Mouse (Mus musculus): ENCODE data around the gene Ankrd10. TPM values are rescaled to one million over a fixed set of nuclear protein-coding genes. Genes with fewer than 3 reads are reported as not detected.

Ankrd10 gene
- total and polyA plus RNA-seq, 3 experiments = 70.4 to 74.8 TPM; not detected in 1

- no peak overlapping the region for H3K27ac ChIP-seq (ENCODE audit: control insufficient read depth, low read depth, low read length)
- H3K9me3 ChIP-seq (replicated peaks; ENCODE audit: insufficient read depth, low read length) = no peaks in the 10 kb centered on the region
- no peak overlapping the region for H3K4me3 ChIP-seq (ENCODE audit: control insufficient read depth in 1 of 2, insufficient read depth in 1 of 2, low read depth in 2 of 2, low read length in 2 of 2)
- TF ChIP-seq E2F4 (IDR thresholded peaks at IDR 0.05; ENCODE audit: borderline replicate concordance, low read depth, low read length) (no peak), MEF2A (IDR thresholded peaks at IDR 0.05; ENCODE audit: extremely low read depth, insufficient replicate concordance, low read depth, low read length, poor library complexity, severe bottlenecking) (no peak), MYC (IDR thresholded peaks at IDR 0.05; ENCODE audit: low read depth, low read length) (no peak), POLR2A (IDR thresholded peaks at IDR 0.05; ENCODE audit: control insufficient read depth in 1 of 2, insufficient read depth in 1 of 2, low read depth in 1 of 2, low read length in 2 of 2, poor library complexity in 1 of 2) (no peak), ZMIZ1 (IDR thresholded peaks at IDR 0.05; ENCODE audit: low read depth, low read length) (no peak), RAD21 (IDR thresholded peaks at IDR 0.05; ENCODE audit: low read depth, low read length) (no peak), ZNF384 (IDR thresholded peaks at IDR 0.05; ENCODE audit: low read depth, low read length) (no peak)
- H3K79me2 ChIP-seq (ENCODE audit: control insufficient read depth, insufficient read depth, low read length, poor library complexity) = no peaks in the 10 kb centered on the region
- DNase-seq (ENCODE audit: low read depth, low spot score) = no peak
- H3K36me3 ChIP-seq (ENCODE audit: control insufficient read depth in 1 of 2, insufficient read depth in 2 of 2, low read length in 2 of 2) = no peaks in the 10 kb centered on the region
- H3K9ac ChIP-seq (ENCODE audit: control insufficient read depth, low read depth, low read length, poor library complexity, severe bottlenecking) = no peak overlapping the region
- H3K27me3 ChIP-seq (ENCODE audit: control insufficient read depth in 1 of 2, insufficient read depth in 2 of 2, low read length in 2 of 2) = no peaks in the 10 kb centered on the region; a peak in 1 of 4 replicates
- no peaks in the 10 kb centered on the region for H3K4me1 ChIP-seq (ENCODE audit: control insufficient read depth in 1 of 2, insufficient read depth in 2 of 2, low read length in 2 of 2)
These were observed 60.5 kb downstream of the Ankrd10 start for GRCm38 (mm10) chr8:11574911-11575603.

DNA sequence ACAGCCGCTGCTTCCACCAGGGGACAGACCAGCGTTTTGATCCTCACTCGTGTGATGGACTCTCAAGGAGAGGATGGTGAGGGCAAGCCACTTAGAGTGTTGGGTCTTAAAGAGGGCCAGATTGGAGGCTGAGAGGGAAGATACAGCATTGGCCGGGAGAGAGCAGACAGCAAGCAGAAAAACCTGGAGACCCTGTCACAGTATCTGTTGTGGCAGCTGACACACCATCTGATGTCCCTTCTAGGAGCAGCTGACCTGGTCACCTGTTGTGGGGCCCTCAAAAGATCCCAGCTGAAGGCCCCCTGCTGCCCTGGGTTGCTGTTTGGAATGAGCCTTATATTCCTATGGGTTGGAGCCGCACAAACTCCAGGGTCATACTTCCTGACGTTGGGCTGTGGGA, 63.1 kb downstream of the Ankrd10 start:
- H3K27ac ChIP-seq (ENCODE audit: control insufficient read depth, low read depth, low read length) = no peak overlapping the region
- no peaks in the 10 kb centered on the region for H3K79me2 ChIP-seq (ENCODE audit: control insufficient read depth, insufficient read depth, low read length, poor library complexity)
- no peaks in the 10 kb centered on the region for H3K4me1 ChIP-seq (ENCODE audit: control insufficient read depth in 1 of 2, insufficient read depth in 2 of 2, low read length in 2 of 2)
- H3K36me3 ChIP-seq (ENCODE audit: control insufficient read depth in 1 of 2, insufficient read depth in 2 of 2, low read length in 2 of 2) = no peaks in the 10 kb centered on the region
- no peak overlapping the region for H3K4me3 ChIP-seq (ENCODE audit: control insufficient read depth in 1 of 2, insufficient read depth in 1 of 2, low read depth in 2 of 2, low read length in 2 of 2)
- no peak for DNase-seq (ENCODE audit: low read depth, low spot score)
- no peak overlapping the region for H3K9ac ChIP-seq (ENCODE audit: control insufficient read depth, low read depth, low read length, poor library complexity, severe bottlenecking)
- H3K27me3 ChIP-seq (ENCODE audit: control insufficient read depth in 1 of 2, insufficient read depth in 2 of 2, low read length in 2 of 2) = no peaks in the 10 kb centered on the region
- H3K9me3 ChIP-seq (replicated peaks; ENCODE audit: insufficient read depth, low read length) = no peaks in the 10 kb centered on the region
- no peak for TF ChIP-seq POLR2AphosphoS2 (IDR thresholded peaks at IDR 0.05; ENCODE audit: low read length)
- no peak for TF ChIP-seq EP300 (IDR thresholded peaks at IDR 0.05; ENCODE audit: low read depth in 1 of 2, low read length in 2 of 2)
- no peak for TF ChIP-seq TAL1 (IDR thresholded peaks at IDR 0.05; ENCODE audit: low read length)
- TF ChIP-seq POLR2A (IDR thresholded peaks at IDR 0.05; ENCODE audit: control insufficient read depth in 1 of 2, insufficient read depth in 1 of 2, low read depth in 1 of 2, low read length in 2 of 2, poor library complexity in 1 of 2) = no peak
- TF ChIP-seq USF2 (IDR thresholded peaks at IDR 0.05; ENCODE audit: borderline replicate concordance in 1 of 2, insufficient read depth in 1 of 2, low read depth in 1 of 2, low read length in 2 of 2) = no peak
- no peak for TF ChIP-seq MYC (IDR thresholded peaks at IDR 0.05; ENCODE audit: low read depth, low read length)
- TF ChIP-seq JUND (IDR thresholded peaks at IDR 0.05; ENCODE audit: low read depth, low read length) = no peak
- no peak for TF ChIP-seq CHD2 (IDR thresholded peaks at IDR 0.05; ENCODE audit: low read length)
- no peak for TF ChIP-seq HCFC1 (IDR thresholded peaks at IDR 0.05; ENCODE audit: low read depth, low read length)
- no peak for TF ChIP-seq NELFE (IDR thresholded peaks at IDR 0.05; ENCODE audit: low read depth, low read length)
- TF ChIP-seq ZNF384 (IDR thresholded peaks at IDR 0.05; ENCODE audit: low read depth, low read length) = no peak
- no peak for TF ChIP-seq MAFK (IDR thresholded peaks at IDR 0.05; ENCODE audit: borderline replicate concordance, low read depth, low read length)
- no peak for TF ChIP-seq POLR2AphosphoS5 (IDR thresholded peaks at IDR 0.05; ENCODE audit: borderline replicate concordance, low read depth, low read length)
- no peak for TF ChIP-seq CHD1 (IDR thresholded peaks at IDR 0.05; ENCODE audit: low read depth, low read length)
- no peak for TF ChIP-seq UBTF (IDR thresholded peaks at IDR 0.05; ENCODE audit: borderline replicate concordance, insufficient read depth, low read depth, low read length)
- TF ChIP-seq USF1 (IDR thresholded peaks at IDR 0.05; ENCODE audit: low read depth, low read length) = no peak
- no peak for TF ChIP-seq ETS1 (IDR thresholded peaks at IDR 0.05; ENCODE audit: low read depth, low read length)
- no peak for TF ChIP-seq MAZ (IDR thresholded peaks at IDR 0.05; ENCODE audit: low read depth, low read length)
- TF ChIP-seq NRF1 (IDR thresholded peaks at IDR 0.05; ENCODE audit: insufficient read depth, low read depth, low read length, poor library complexity, severe bottlenecking) = no peak
- no peak for TF ChIP-seq GABPA (IDR thresholded peaks at IDR 0.05; ENCODE audit: low read depth, low read length)
